Mouse (Mus musculus) bone marrow, adult 2 months (tissue): ENCODE measurements around the gene Fgfr2.

ENCODE experiments used
- CTCF ChIP-seq: fragments of 200-500 bp; IDR thresholded peaks from 2 replicates; pipeline ENCODE4 v1.5.1; 2011; ENCODE audit warnings: low read length, control low read depth; ENCODE audit not compliant: control insufficient read depth, insufficient read depth
- POLR2A ChIP-seq: fragments of 200-500 bp; IDR thresholded peaks from 2 replicates; pipeline ENCODE4 v1.6.1; 2011; ENCODE audit warnings: low read depth, mild to moderate bottlenecking, control low read depth, low read length, borderline replicate concordance; ENCODE audit not compliant: control insufficient read depth

DNA sequence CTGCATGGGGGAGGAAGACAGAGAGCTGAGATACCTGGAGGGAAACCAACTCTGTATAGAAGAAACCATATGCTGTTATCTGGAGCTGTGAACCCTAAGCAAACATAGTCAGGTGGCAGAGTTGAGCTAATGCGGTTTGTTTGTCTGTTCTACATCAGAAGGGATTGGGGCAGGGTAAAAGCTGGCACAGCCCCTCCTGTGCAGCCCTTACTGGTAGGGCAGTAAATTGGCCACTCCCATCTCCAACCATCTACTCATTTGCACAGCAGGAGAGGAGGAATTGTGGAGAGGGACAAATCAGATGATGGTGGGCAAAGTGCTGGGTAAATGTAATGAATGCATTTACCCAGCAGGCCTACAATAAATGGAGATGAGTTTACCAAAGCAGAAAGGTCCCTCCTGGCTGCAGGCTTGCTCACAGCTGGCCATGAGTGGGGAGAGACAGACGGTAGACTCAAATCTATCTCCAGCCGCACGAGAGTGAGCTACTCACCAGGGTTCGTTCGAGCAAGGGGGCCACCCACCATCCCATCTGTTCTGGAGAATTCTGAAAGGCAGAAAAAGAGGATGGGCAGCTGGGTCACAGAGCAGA lies 1091.1 kb downstream of the Fgfr2 start:
- TF ChIP-seq POLR2A, result no peak
- TF ChIP-seq CTCF, result no peak
